Mouse (Mus musculus): ENCODE results near the gene Ahctf1.

GRCm38 (mm10) chr1:179814616-179815015 is 11.1 kb upstream of the Ahctf1 start:
- TF ChIP-seq CTCF (IDR thresholded peaks at IDR 0.05 in 2 of 3, conservative IDR thresholded peaks at IDR 0.05 in 1 of 3; ENCODE audit: control insufficient read depth in 1 of 3, insufficient read depth in 1 of 3, low read depth in 2 of 3, low read length in 3 of 3, poor library complexity in 1 of 3, severe bottlenecking in 1 of 3), result no peak
- no peak for TF ChIP-seq ELF1 (IDR thresholded peaks at IDR 0.05; ENCODE audit: low read depth, low read length)
- TF ChIP-seq ZC3H11A (IDR thresholded peaks at IDR 0.05; ENCODE audit: low read depth, low read length), result no peak
- TF ChIP-seq GATA1 (IDR thresholded peaks at IDR 0.05; ENCODE audit: low read depth, low read length), result no peak
- TF ChIP-seq POLR2A (IDR thresholded peaks at IDR 0.05; ENCODE audit: control insufficient read depth in 1 of 2, insufficient read depth in 1 of 2, low read depth in 1 of 2, low read length in 2 of 2, poor library complexity in 1 of 2), result no peak
- TF ChIP-seq POLR2AphosphoS2 (IDR thresholded peaks at IDR 0.05; ENCODE audit: low read length), result no peak
- TF ChIP-seq ZNF384 (IDR thresholded peaks at IDR 0.05; ENCODE audit: low read depth, low read length), result no peak
- TF ChIP-seq NELFE (IDR thresholded peaks at IDR 0.05; ENCODE audit: low read depth, low read length), result no peak
- no peak for TF ChIP-seq CHD2 (IDR thresholded peaks at IDR 0.05; ENCODE audit: low read length)
- no peak for TF ChIP-seq UBTF (IDR thresholded peaks at IDR 0.05; ENCODE audit: borderline replicate concordance, insufficient read depth, low read depth, low read length)
- TF ChIP-seq JUND (IDR thresholded peaks at IDR 0.05; ENCODE audit: low read depth, low read length), result no peak
- no peak for TF ChIP-seq EP300 (IDR thresholded peaks at IDR 0.05; ENCODE audit: low read depth in 1 of 2, low read length in 2 of 2)
- TF ChIP-seq BHLHE40 (IDR thresholded peaks at IDR 0.05; ENCODE audit: borderline replicate concordance, low read depth, low read length), result no peak

Data from MEL (cell line).